Mouse (Mus musculus) lung, postnatal 25 days (tissue): ENCODE measurements at regions not wholly inside any gene's neighbourhood (a gene's known extent, or its start where the extent isn't known, plus 50 kb on each side); places are given as distances from the start of the nearest gene placed in this dataset.

Experiments used
- DNase-seq: peaks from one replicate; pipeline ENCODE4 v3.0.0; 2022; ENCODE audit warnings: low spot score

GRCm38 (mm10) chr9:66646226-66646625 lies 53.3 kb upstream of the Usp3 start:
- peak; percentile 90 for DNase-seq

- no peak for DNase-seq
Measured at GRCm38 (mm10) chr9:66651306-66651705, 58.4 kb upstream of the Usp3 start.

GRCm38 (mm10) chr9:66657116-66657758 lies 56.2 kb upstream of the Car12 start:
- no peak for DNase-seq

GRCm38 (mm10) chr9:66658707-66659242 lies 54.7 kb upstream of the Car12 start:
- no peak for DNase-seq

GRCm38 (mm10) chr9:66659781-66660445 lies 53.6 kb upstream of the Car12 start:
- DNase-seq: no peak

- no peak for DNase-seq
Measured at GRCm38 (mm10) chr9:66661596-66661995, 51.9 kb upstream of the Car12 start.

- DNase-seq: no peak
Measured at GRCm38 (mm10) chr9:66662443-66662842, 51.0 kb upstream of the Car12 start.
